Mouse (Mus musculus): ENCODE measurements around the gene Lfng.

DNA sequence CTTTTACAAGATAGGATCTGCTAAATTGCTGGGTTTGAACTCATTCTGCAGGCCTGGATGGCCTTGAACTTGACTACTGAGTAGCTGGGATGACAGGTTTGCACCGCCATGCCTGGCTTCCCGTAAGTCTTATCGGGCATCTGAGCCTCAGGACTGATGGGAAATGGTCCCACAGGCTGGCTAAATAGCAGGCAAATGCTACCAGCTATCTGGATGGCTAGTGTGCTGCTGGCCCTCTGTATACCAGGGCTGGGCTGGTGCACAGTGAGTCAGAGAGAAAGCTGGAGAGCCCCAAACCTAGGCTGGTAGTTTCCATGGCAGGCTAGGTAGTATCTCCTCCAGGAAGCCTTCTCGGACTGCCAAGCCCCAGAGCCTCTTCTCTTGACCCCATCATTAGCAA is 38.3 kb downstream of the Lfng start:
- TF ChIP-seq CTCF (IDR thresholded peaks at IDR 0.05; ENCODE audit: borderline replicate concordance, insufficient read depth, low read depth, low read length): no peak
- no peak for TF ChIP-seq POLR2A (IDR thresholded peaks at IDR 0.05; ENCODE audit: borderline replicate concordance, insufficient read depth, low read length)

Data from cerebellum, adult 2 months (tissue).